Mouse (Mus musculus) gonadal fat pad, adult 2 months (tissue): ENCODE results near the gene Hmgcl. TPM values are rescaled to one million over a fixed set of nuclear protein-coding genes. Genes with fewer than 3 reads are reported as not detected.
"Not testable (repeated sequence)": the region's sequence is repeated elsewhere in the genome, so short reads cannot be mapped to it uniquely, and the experiment has no call there.

Experiments used
- DNase-seq: peaks from one replicate; pipeline ENCODE4 v3.0.0-alpha.2; 2012; ENCODE audit warnings: low read depth
- polyA plus RNA-seq: library from polyadenylated mRNA; depleted of rRNA; stranded (reverse); fragments of >200 nt; gene quantifications from 2 replicates; pipeline ENCODE4 v1.2.3, GENCODE M21; 2012

Hmgcl gene
- polyA plus RNA-seq, 1 experiment, result 52.5 TPM

DNA sequence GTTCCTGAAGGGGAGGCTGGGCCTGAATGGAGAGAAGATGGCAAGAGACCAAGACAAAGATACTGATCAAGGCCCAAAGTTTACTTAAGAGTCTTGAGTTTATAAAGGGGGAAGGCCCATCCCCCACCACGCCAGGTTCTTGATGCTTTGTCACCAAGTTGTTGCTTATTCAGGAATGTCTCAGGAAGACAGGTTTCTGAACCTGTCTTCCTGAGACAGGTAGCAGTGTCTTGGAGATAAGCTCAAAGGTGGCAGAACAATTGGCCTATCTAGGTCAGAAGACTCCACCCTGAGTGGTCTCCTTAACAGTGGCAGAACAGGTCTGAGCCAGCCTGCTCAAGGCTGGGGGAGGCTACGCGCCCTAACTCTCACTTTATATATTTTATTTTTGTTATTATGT lies 19.4 kb upstream of the Hmgcl start:
- no peak for DNase-seq

- DNase-seq, result no peak
Measured at GRCm38 (mm10) chr4:135928376-135928775, 17.9 kb upstream of the Hmgcl start.

GRCm38 (mm10) chr4:135929405-135929804 lies 16.8 kb upstream of the Hmgcl start:
- DNase-seq, result no peak

DNA sequence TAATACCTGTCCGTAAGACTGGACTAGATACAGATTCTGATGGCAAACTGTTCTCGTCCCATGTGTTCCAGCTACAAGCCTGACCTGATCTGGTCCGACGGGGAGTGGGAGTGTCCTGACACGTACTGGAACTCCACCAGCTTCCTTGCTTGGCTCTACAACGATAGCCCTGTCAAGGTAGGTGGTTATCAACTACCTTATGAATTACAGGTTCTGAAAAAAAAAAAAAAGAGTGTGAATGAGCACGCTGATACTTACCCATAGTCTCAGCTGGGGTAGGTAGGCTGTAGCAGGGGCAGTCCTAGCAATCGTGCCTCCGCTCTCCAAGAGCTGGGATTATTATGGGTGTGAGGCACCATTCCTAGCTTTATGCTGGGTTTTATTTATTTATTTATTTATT lies 16.4 kb upstream of the Hmgcl start:
- no peak for DNase-seq

- no peak for DNase-seq
Measured at GRCm38 (mm10) chr4:135930239-135930638, 16.0 kb upstream of the Hmgcl start.

GRCm38 (mm10) chr4:135931832-135932231 lies 14.4 kb upstream of the Hmgcl start:
- DNase-seq, result no peak

DNA sequence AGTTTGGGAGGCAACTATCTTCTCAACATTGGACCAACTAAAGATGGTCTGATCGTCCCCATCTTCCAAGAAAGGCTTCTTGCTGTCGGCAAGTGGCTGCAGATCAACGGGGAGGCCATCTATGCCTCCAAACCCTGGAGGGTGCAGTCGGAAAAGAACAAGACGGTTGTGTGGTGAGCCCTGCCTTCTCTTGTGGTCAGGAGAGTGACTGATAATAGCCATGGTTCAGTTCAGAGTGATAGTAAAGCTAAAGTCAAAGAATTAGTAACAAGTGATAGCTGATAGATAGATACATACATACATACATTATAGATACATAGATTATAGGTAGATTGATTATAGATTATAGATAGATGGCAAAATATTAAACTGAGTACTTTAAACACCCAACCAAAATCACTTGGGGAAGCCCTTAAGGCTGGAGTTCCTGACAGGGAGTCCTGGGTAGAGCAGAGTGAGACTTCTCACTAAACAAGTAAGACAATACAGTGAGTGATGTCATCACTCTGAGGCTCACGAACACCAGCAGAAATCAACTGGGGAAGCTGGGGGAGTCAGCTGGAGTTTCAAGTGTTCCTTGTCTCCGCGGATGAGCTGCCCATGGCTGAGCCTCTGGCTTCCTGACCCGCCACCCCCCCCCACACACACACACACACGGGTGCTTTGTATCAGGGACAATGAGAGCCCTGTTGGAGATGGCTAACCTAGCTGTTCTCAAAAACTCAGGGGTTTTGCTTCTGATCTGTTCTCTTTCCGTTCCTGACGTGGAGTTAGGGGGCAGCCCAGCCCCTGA lies 11.3 kb upstream of the Hmgcl start:
- no peak for DNase-seq

GRCm38 (mm10) chr4:135935502-135935901 lies 10.7 kb upstream of the Hmgcl start:
- DNase-seq, result no peak

- DNase-seq, result no peak
Measured at GRCm38 (mm10) chr4:135938858-135939257, 7.4 kb upstream of the Hmgcl start.

DNA sequence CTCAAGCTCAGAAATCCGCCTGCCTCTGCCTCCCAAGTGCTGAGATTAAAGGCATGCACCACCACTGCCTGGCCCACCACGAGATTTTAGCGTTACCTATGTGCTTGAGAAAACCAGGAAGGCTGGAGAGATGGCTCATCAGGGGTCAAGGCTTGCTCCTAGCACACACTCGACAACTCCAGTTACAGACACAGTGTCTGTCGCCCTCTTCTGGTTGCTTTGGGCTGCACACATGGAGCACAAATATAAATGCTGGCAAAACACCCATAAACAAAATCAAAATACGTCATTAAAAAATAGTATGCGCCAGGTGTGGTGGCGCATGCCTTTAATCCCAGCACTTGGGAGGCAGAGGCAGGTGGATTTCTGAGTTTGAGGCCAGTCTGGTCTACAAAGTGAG lies 5.2 kb upstream of the Hmgcl start:
- DNase-seq, result not testable (repeated sequence)

- no peak for DNase-seq
Measured at GRCm38 (mm10) chr4:135942193-135942592, 4.1 kb upstream of the Hmgcl start.

GRCm38 (mm10) chr4:135943389-135943788 lies 2.9 kb upstream of the Hmgcl start:
- DNase-seq, result no peak

- DNase-seq, result no peak
Measured at GRCm38 (mm10) chr4:135945706-135946105, 542 bp upstream of the Hmgcl start.

- DNase-seq, result no peak
Measured at GRCm38 (mm10) chr4:135946659-135947301, 532 bp downstream of the Hmgcl start.

GRCm38 (mm10) chr4:135948142-135948541 lies 1.9 kb downstream of the Hmgcl start:
- no peak for DNase-seq

GRCm38 (mm10) chr4:135949475-135949874 lies 3.2 kb downstream of the Hmgcl start:
- DNase-seq, result no peak

GRCm38 (mm10) chr4:135949911-135950310 lies 3.7 kb downstream of the Hmgcl start:
- DNase-seq, result no peak

DNA sequence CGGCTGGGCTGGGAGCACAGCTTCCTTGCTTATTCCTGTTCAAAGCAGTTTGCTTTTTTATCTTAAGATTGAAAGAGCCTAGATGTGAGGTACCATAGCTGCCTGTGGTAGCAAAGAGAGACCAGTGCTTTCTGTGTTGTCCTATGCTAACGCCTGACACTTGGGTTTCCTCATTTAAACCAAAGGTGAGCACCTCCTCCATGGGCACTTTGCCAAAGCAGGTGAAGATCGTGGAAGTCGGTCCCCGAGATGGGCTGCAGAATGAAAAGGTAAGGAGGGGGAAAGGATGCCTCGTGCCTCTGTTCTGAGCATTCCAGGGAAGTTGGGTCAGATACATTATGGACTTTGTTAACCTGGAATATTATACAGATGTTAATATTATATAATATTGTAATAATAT lies 4.1 kb downstream of the Hmgcl start:
- no peak for DNase-seq

- no peak for DNase-seq
Measured at GRCm38 (mm10) chr4:135951505-135951904, 5.3 kb downstream of the Hmgcl start.

DNA sequence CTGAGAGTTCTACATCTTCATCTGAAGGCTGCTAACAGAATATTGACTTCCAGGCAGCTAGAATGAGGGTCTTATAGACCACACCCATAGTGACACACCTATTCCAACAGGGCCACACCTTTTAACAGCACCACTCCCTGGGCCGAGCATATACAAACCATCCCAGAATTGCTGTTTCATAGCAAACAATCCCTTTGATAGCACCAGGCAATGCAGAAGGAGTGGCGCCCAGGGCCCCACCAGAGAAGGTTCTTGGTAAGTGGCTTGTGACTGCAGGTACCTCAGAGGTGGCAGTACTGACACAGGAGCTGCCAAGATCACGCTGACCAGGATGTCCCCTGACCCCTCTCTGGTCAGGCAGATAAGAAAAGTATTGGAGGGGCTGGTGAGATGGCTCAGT lies 6.9 kb downstream of the Hmgcl start:
- no peak for DNase-seq

- no peak for DNase-seq
Measured at GRCm38 (mm10) chr4:135954241-135954640, 8.0 kb downstream of the Hmgcl start.

- no peak for DNase-seq
Measured at GRCm38 (mm10) chr4:135955886-135956285, 9.6 kb downstream of the Hmgcl start.

GRCm38 (mm10) chr4:135958354-135958753 lies 12.1 kb downstream of the Hmgcl start:
- no peak for DNase-seq
